Mouse (Mus musculus) thymus, postnatal 0 days (tissue): ENCODE measurements around the gene Pld1. TPM values are rescaled to one million over a fixed set of nuclear protein-coding genes. Genes with fewer than 3 reads are reported as not detected.
"Not testable (repeated sequence)": the region's sequence is repeated elsewhere in the genome, so short reads cannot be mapped to it uniquely, and the experiment has no call there.

ENCODE experiments used
- DNase-seq: peaks from one replicate; pipeline ENCODE4 v3.0.0-alpha.2; 2015; ENCODE audit warnings: low spot score
- polyA plus RNA-seq: library from polyadenylated mRNA; unstranded; fragments of >200 nt; fragmentation: Nextera tagmentation; extraction: Ambion mirVana; gene quantifications from 2 replicates; pipeline ENCODE4 v1.2.1, GENCODE M21; 2015

The Pld1 gene
- polyA plus RNA-seq, 1 experiment from 2014 or later = 3.6 TPM

- DNase-seq = no peak
Measured at GRCm38 (mm10) chr3:27941634-27942033, 3.1 kb downstream of the Pld1 start.

GRCm38 (mm10) chr3:27942991-27943390 lies 4.5 kb downstream of the Pld1 start:
- no peak for DNase-seq

GRCm38 (mm10) chr3:27945397-27945796 lies 6.9 kb downstream of the Pld1 start:
- DNase-seq = not testable (repeated sequence)

- DNase-seq = no peak
Measured at GRCm38 (mm10) chr3:27949175-27949872, 10.8 kb downstream of the Pld1 start.

GRCm38 (mm10) chr3:27949873-27950250 lies 11.4 kb downstream of the Pld1 start:
- DNase-seq = no peak

- DNase-seq = no peak
Measured at GRCm38 (mm10) chr3:27950726-27951125, 12.2 kb downstream of the Pld1 start.

GRCm38 (mm10) chr3:27951721-27952120 lies 13.2 kb downstream of the Pld1 start:
- no peak for DNase-seq

- no peak for DNase-seq
Measured at GRCm38 (mm10) chr3:27956006-27956405, 17.5 kb downstream of the Pld1 start.

GRCm38 (mm10) chr3:27959221-27959620 lies 20.7 kb downstream of the Pld1 start:
- DNase-seq = no peak

- no peak for DNase-seq
Measured at GRCm38 (mm10) chr3:27961162-27961561, 22.7 kb downstream of the Pld1 start.

GRCm38 (mm10) chr3:27963795-27964201 lies 25.3 kb downstream of the Pld1 start:
- no peak for DNase-seq

GRCm38 (mm10) chr3:27968671-27969070 lies 30.2 kb downstream of the Pld1 start:
- no peak for DNase-seq

- no peak for DNase-seq
Measured at GRCm38 (mm10) chr3:27973936-27974335, 35.4 kb downstream of the Pld1 start.

GRCm38 (mm10) chr3:27974981-27975380 lies 36.5 kb downstream of the Pld1 start:
- DNase-seq = no peak

- no peak for DNase-seq
Measured at GRCm38 (mm10) chr3:27976931-27977544, 38.5 kb downstream of the Pld1 start.

- no peak for DNase-seq
Measured at GRCm38 (mm10) chr3:27978030-27978723, 39.7 kb downstream of the Pld1 start.

- DNase-seq = no peak
Measured at GRCm38 (mm10) chr3:27981591-27981990, 43.1 kb downstream of the Pld1 start.

- DNase-seq = peak; percentile 25
Measured at GRCm38 (mm10) chr3:27982436-27983017, 44.0 kb downstream of the Pld1 start.

- no peak for DNase-seq
Measured at GRCm38 (mm10) chr3:27983274-27983673, 44.8 kb downstream of the Pld1 start.

- DNase-seq = peak; percentile 71
Measured at GRCm38 (mm10) chr3:27983935-27984577, 45.6 kb downstream of the Pld1 start.

- no peak for DNase-seq
Measured at GRCm38 (mm10) chr3:27984620-27985019, 46.1 kb downstream of the Pld1 start.

- no peak for DNase-seq
Measured at GRCm38 (mm10) chr3:27985344-27985743, 46.8 kb downstream of the Pld1 start.
